Mouse (Mus musculus) myocyte (in vitro differentiated cells): Measurements from ENCODE around the gene Slco3a1. TPM values are rescaled to one million over a fixed set of nuclear protein-coding genes. Genes with fewer than 3 reads are reported as not detected.

Source experiments
- H3K27me3 ChIP-seq: one replicate; pipeline ENCODE4 v1.6.1; 2011; ENCODE audit not compliant: control insufficient read depth, insufficient read depth, insufficient read length
- H3K36me3 ChIP-seq: one replicate; pipeline ENCODE4 v1.6.1; 2011; ENCODE audit not compliant: control insufficient read depth, insufficient read depth
- H3K4me2 ChIP-seq: one replicate; pipeline ENCODE4 v1.6.1; 2011; ENCODE audit warnings: low read depth, control low read depth
- H3K4me3 ChIP-seq: one replicate; pipeline ENCODE4 v1.5.1; 2011; ENCODE audit warnings: mild to moderate bottlenecking, control low read depth, moderate library complexity
- H3K79me2 ChIP-seq: one replicate; pipeline ENCODE4 v1.6.1; 2011; ENCODE audit not compliant: control insufficient read depth, insufficient read depth
- H3ac ChIP-seq: one replicate; pipeline ENCODE4 v1.6.1; 2011; ENCODE audit not compliant: control insufficient read depth, insufficient read length
- CEBPB ChIP-seq: IDR thresholded peaks from 2 replicates; pipeline ENCODE4 v1.6.1; 2011; ENCODE audit warnings: mild to moderate bottlenecking, moderate library complexity; ENCODE audit not compliant: poor library complexity, insufficient read depth, severe bottlenecking
- E2F4 ChIP-seq: IDR thresholded peaks from one replicate; pipeline ENCODE4 v1.6.1; 2011; ENCODE audit warnings: mild to moderate bottlenecking, control low read depth, moderate library complexity; ENCODE audit not compliant: insufficient read depth
- MAX ChIP-seq: IDR thresholded peaks from one replicate; pipeline ENCODE4 v1.6.1; 2011; ENCODE audit warnings: low read depth, mild to moderate bottlenecking, control low read depth
- MYOD1 ChIP-seq, 3 experiments: IDR thresholded peaks; one replicate each; pipeline ENCODE4 v1.6.1; 2011; ENCODE audit warnings: control low read depth in 2 of 3, low read depth in 2 of 3, mild to moderate bottlenecking in 2 of 3, moderate library complexity in 1 of 3; ENCODE audit not compliant: insufficient read length in 2 of 3, control insufficient read depth in 1 of 3
- MYOG ChIP-seq, 3 experiments: IDR thresholded peaks; one replicate each; pipeline ENCODE4 v1.6.1; 2011; ENCODE audit warnings: control low read depth in 2 of 3, low read depth in 2 of 3, mild to moderate bottlenecking in 2 of 3; ENCODE audit not compliant: insufficient read length in 2 of 3, control insufficient read depth in 1 of 3, insufficient read depth in 1 of 3
- POLR2A ChIP-seq: IDR thresholded peaks from one replicate; pipeline ENCODE4 v1.6.1; 2011; ENCODE audit warnings: low read depth, mild to moderate bottlenecking, control low read depth, moderate library complexity; ENCODE audit not compliant: insufficient read length
- POLR2AphosphoS2 ChIP-seq: IDR thresholded peaks from one replicate; pipeline ENCODE4 v1.6.1; 2011; ENCODE audit warnings: low read depth, control low read depth; ENCODE audit not compliant: insufficient read length
- REST ChIP-seq: IDR thresholded peaks from one replicate; pipeline ENCODE4 v1.6.1; 2011; ENCODE audit warnings: mild to moderate bottlenecking, control low read depth, moderate library complexity; ENCODE audit not compliant: insufficient read depth, insufficient read length
- SRF ChIP-seq: IDR thresholded peaks from one replicate; pipeline ENCODE4 v1.6.1; 2011; ENCODE audit warnings: low read depth; ENCODE audit not compliant: control insufficient read depth, insufficient read length
- TCF12 ChIP-seq: IDR thresholded peaks from one replicate; pipeline ENCODE4 v1.6.1; 2011; ENCODE audit warnings: mild to moderate bottlenecking, control low read depth; ENCODE audit not compliant: poor library complexity, insufficient read depth, severe bottlenecking
- TCF3 ChIP-seq: IDR thresholded peaks from one replicate; pipeline ENCODE4 v1.6.1; 2011; ENCODE audit warnings: low read depth, control low read depth; ENCODE audit not compliant: insufficient read length
- USF1 ChIP-seq: IDR thresholded peaks from one replicate; pipeline ENCODE4 v1.6.1; 2011; ENCODE audit warnings: low read depth, mild to moderate bottlenecking, control low read depth, moderate library complexity
- polyA plus RNA-seq: library from polyadenylated mRNA; unstranded; fragments of >200 nt; fragmentation: generic; extraction: Trizol; gene quantifications from one replicate; pipeline ENCODE4 v1.2.1, GENCODE M21; 2012; ENCODE audit warnings: missing spikeins

Gene Slco3a1
- polyA plus RNA-seq, 1 experiment = 50.7 TPM

GRCm38 (mm10) chr7:74461146-74461545 lies 93.4 kb downstream of the Slco3a1 start:
- Histone ChIP-seq H3K4me3 (no peak overlapping the region), H3K79me2 (peaks cover 5% of the 10 kb centered on the region), H3K4me2 (no peak overlapping the region), H3ac (no peak overlapping the region), H3K36me3 (no peaks in the 10 kb centered on the region), H3K27me3 (no peaks in the 10 kb centered on the region)
- TF ChIP-seq MYOG (IDR thresholded peaks at IDR 0.05; ENCODE audit: control insufficient read depth in 1 of 3, insufficient read depth in 1 of 3, insufficient read length in 2 of 3, low read depth in 2 of 3) (no peak), E2F4 (no peak), USF1 (no peak), TCF3 (no peak), MYOD1 (IDR thresholded peaks at IDR 0.05; ENCODE audit: control insufficient read depth in 1 of 3, insufficient read length in 2 of 3, low read depth in 2 of 3) (no peak), TCF12 (no peak), REST (no peak), MAX (no peak), SRF (no peak), POLR2A (no peak), POLR2AphosphoS2 (no peak), CEBPB (no peak)

GRCm38 (mm10) chr7:74459812-74460211 lies 94.8 kb downstream of the Slco3a1 start:
- H3K4me2 ChIP-seq = peak overlapping the region; percentile 80
- no peaks in the 10 kb centered on the region for H3K27me3 ChIP-seq
- peaks cover 12% of the 10 kb centered on the region for H3K79me2 ChIP-seq
- TF ChIP-seq E2F4 (no peak), CEBPB (no peak), REST (no peak), USF1 (no peak), MYOD1 (IDR thresholded peaks at IDR 0.05; ENCODE audit: control insufficient read depth in 1 of 3, insufficient read length in 2 of 3, low read depth in 2 of 3) (no peak), TCF12 (no peak), MYOG (IDR thresholded peaks at IDR 0.05; ENCODE audit: control insufficient read depth in 1 of 3, insufficient read depth in 1 of 3, insufficient read length in 2 of 3, low read depth in 2 of 3) (no peak), POLR2A (no peak), SRF (no peak), POLR2AphosphoS2 (no peak), MAX (no peak), TCF3 (no peak)
- H3K36me3 ChIP-seq = no peaks in the 10 kb centered on the region
- no peak overlapping the region for H3ac ChIP-seq
- no peak overlapping the region for H3K4me3 ChIP-seq

GRCm38 (mm10) chr7:74459277-74459676 lies 95.3 kb downstream of the Slco3a1 start:
- no peaks in the 10 kb centered on the region for H3K36me3 ChIP-seq
- TF ChIP-seq POLR2A (no peak), MYOD1 (IDR thresholded peaks at IDR 0.05; ENCODE audit: control insufficient read depth in 1 of 3, insufficient read length in 2 of 3, low read depth in 2 of 3) (no peak), SRF (no peak), USF1 (no peak), E2F4 (no peak), TCF12 (no peak), MYOG (IDR thresholded peaks at IDR 0.05; ENCODE audit: control insufficient read depth in 1 of 3, insufficient read depth in 1 of 3, insufficient read length in 2 of 3, low read depth in 2 of 3) (no peak), TCF3 (no peak), REST (no peak), MAX (no peak), CEBPB (no peak), POLR2AphosphoS2 (no peak)

GRCm38 (mm10) chr7:74458475-74459221 lies 95.9 kb downstream of the Slco3a1 start:
- H3K27me3 ChIP-seq = no peaks in the 10 kb centered on the region
- peaks cover 13% of the 10 kb centered on the region for H3K79me2 ChIP-seq
- TF ChIP-seq MYOG (IDR thresholded peaks at IDR 0.05; ENCODE audit: control insufficient read depth in 1 of 3, insufficient read depth in 1 of 3, insufficient read length in 2 of 3, low read depth in 2 of 3) (peak; percentile 60 to 97 (median 94)), CEBPB (peak; percentile 76), USF1 (no peak), POLR2A (no peak), REST (no peak), SRF (no peak), TCF3 (peak; percentile 35), TCF12 (peak; percentile 85), MAX (no peak), E2F4 (no peak), POLR2AphosphoS2 (no peak), MYOD1 (IDR thresholded peaks at IDR 0.05; ENCODE audit: control insufficient read depth in 1 of 3, insufficient read length in 2 of 3, low read depth in 2 of 3) (peak; percentile 59 to 92 (median 91))
- H3K4me2 ChIP-seq = peak overlapping the region; percentile 80
- no peak overlapping the region for H3ac ChIP-seq
- H3K4me3 ChIP-seq = no peak overlapping the region
- no peaks in the 10 kb centered on the region for H3K36me3 ChIP-seq

More at GRCm38 (mm10) chr7:74459277-74459676, 95.3 kb downstream of the Slco3a1 start:
- H3K4me3 ChIP-seq = no peak overlapping the region
- H3K4me2 ChIP-seq = peak overlapping the region; percentile 80
- no peak overlapping the region for H3ac ChIP-seq
- H3K27me3 ChIP-seq = no peaks in the 10 kb centered on the region
- H3K79me2 ChIP-seq = peaks cover 13% of the 10 kb centered on the region
